ENCODE assay signal across 26 mouse cellular contexts in genomic region chr19:33264224-33264993, GRCm38 (mm10).
DNase-seq lines count a peak whose midpoint lies in the region; ATAC-seq and TF ChIP-seq lines count a peak whose summit lies in the region.
"Had no signal": no experiment of that assay in that cellular context is flagged by ENCODE, and none has a peak within 500 bp of the region (broad histone marks: within the 10 kb centered on the region; RNA-seq: fewer than 3 reads in every experiment).

No protein-coding gene starts in this region.

- no peak overlapping the region for H3K4me2 ChIP-seq in neural tube, embryonic 15.5 days
- H3K4me2 ChIP-seq: embryonic facial prominence, embryonic 13.5 days; embryonic facial prominence, embryonic 15.5 days; forebrain, embryonic 12.5 days had no signal

- H3K4me3 ChIP-seq in MEL (ENCODE audit: control insufficient read depth in 1 of 2, insufficient read depth in 1 of 2, low read depth in 2 of 2, low read length in 2 of 2), result no peak overlapping the region
- H3K4me3 ChIP-seq in neural tube, embryonic 15.5 days (replicated peaks), result no peak overlapping the region
- H3K4me3 ChIP-seq: embryonic facial prominence, embryonic 13.5 days; embryonic facial prominence, embryonic 15.5 days; erythroblast, embryonic 14.5 days; forebrain, embryonic 10.5 days; forebrain, embryonic 12.5 days had no signal

- H3K27ac ChIP-seq in MEL (ENCODE audit: control insufficient read depth, low read depth, low read length), result no peak overlapping the region
- no peak overlapping the region for H3K27ac ChIP-seq in neural tube, embryonic 15.5 days (replicated peaks)
- H3K27ac ChIP-seq: embryonic facial prominence, embryonic 13.5 days; embryonic facial prominence, embryonic 15.5 days; forebrain, embryonic 10.5 days; forebrain, embryonic 12.5 days had no signal

- TF ChIP-seq EP300 in MEL (IDR thresholded peaks at IDR 0.05; ENCODE audit: low read depth in 1 of 2, low read length in 2 of 2), result peak; percentile 32 to 37; a peak in 1 of 4 replicates

- H3K79me2 ChIP-seq in MEL (ENCODE audit: control insufficient read depth, insufficient read depth, low read length, poor library complexity), result no peaks in the 10 kb centered on the region

- no peaks in the 10 kb centered on the region for H3K9me3 ChIP-seq in MEL (replicated peaks; ENCODE audit: insufficient read depth, low read length)
- H3K9me3 ChIP-seq in neural tube, embryonic 15.5 days (replicated peaks), result no peaks in the 10 kb centered on the region
- H3K9me3 ChIP-seq: embryonic facial prominence, embryonic 13.5 days; embryonic facial prominence, embryonic 15.5 days; forebrain, embryonic 10.5 days; forebrain, embryonic 12.5 days; G1E had no signal

- H3K9ac ChIP-seq in MEL (ENCODE audit: control insufficient read depth, low read depth, low read length, poor library complexity, severe bottlenecking), result no peak overlapping the region
- H3K9ac ChIP-seq in neural tube, embryonic 15.5 days (replicated peaks), result no peak overlapping the region
- H3K9ac ChIP-seq: embryonic facial prominence, embryonic 13.5 days; embryonic facial prominence, embryonic 15.5 days; forebrain, embryonic 12.5 days had no signal

- no peak for TF ChIP-seq POLR2A in MEL (IDR thresholded peaks at IDR 0.05; ENCODE audit: control insufficient read depth in 1 of 2, insufficient read depth in 1 of 2, low read depth in 1 of 2, low read length in 2 of 2, poor library complexity in 1 of 2)

- peaks cover 2% of the 10 kb centered on the region in 2 experiments; a peak in 3 of 4 replicates for H3K4me1 ChIP-seq in MEL (ENCODE audit: control insufficient read depth in 1 of 2, insufficient read depth in 2 of 2, low read length in 2 of 2)
- no peaks in the 10 kb centered on the region for H3K4me1 ChIP-seq in neural tube, embryonic 15.5 days
- H3K4me1 ChIP-seq: embryonic facial prominence, embryonic 13.5 days; embryonic facial prominence, embryonic 15.5 days; forebrain, embryonic 12.5 days had no signal

- WGBS in neural tube, embryonic 15.5 days, result 45% methylated on average over 3 of the region's 3 CpGs

- TF ChIP-seq CTCF in MEL (IDR thresholded peaks at IDR 0.05 in 2 of 3, conservative IDR thresholded peaks at IDR 0.05 in 1 of 3; ENCODE audit: control insufficient read depth in 1 of 3, insufficient read depth in 1 of 3, low read depth in 2 of 3, low read length in 3 of 3, poor library complexity in 1 of 3, severe bottlenecking in 1 of 3), result no peak

- peak; percentile 65; the same call in 1 of the 2 replicates for ATAC-seq in megakaryocyte-erythroid progenitor cell, adult 5-6 weeks (replicated peaks; ENCODE audit: low FRiP score, low TSS enrichment, poor library complexity, severe bottlenecking)
- no peak for ATAC-seq in neural tube, embryonic 15.5 days (ENCODE audit: low FRiP score)
- ATAC-seq: forebrain, embryonic 14.5 days; forebrain, embryonic 16.5 days had no signal

- peaks cover 0 to 2% of the 10 kb centered on the region in 2 experiments; a peak in 1 of 4 replicates for H3K36me3 ChIP-seq in MEL (ENCODE audit: control insufficient read depth in 1 of 2, insufficient read depth in 2 of 2, low read length in 2 of 2)
- H3K36me3 ChIP-seq in neural tube, embryonic 15.5 days, result no peaks in the 10 kb centered on the region
- H3K36me3 ChIP-seq: embryonic facial prominence, embryonic 13.5 days; embryonic facial prominence, embryonic 15.5 days; forebrain, embryonic 10.5 days; forebrain, embryonic 12.5 days; G1E had no signal

- no peak for TF ChIP-seq RAD21 in MEL (IDR thresholded peaks at IDR 0.05; ENCODE audit: low read depth, low read length)

- no peaks in the 10 kb centered on the region for H3K27me3 ChIP-seq in MEL (ENCODE audit: control insufficient read depth in 1 of 2, insufficient read depth in 2 of 2, low read length in 2 of 2)
- H3K27me3 ChIP-seq in neural tube, embryonic 15.5 days (replicated peaks), result no peaks in the 10 kb centered on the region
- H3K27me3 ChIP-seq: embryonic facial prominence, embryonic 13.5 days; embryonic facial prominence, embryonic 15.5 days; forebrain, embryonic 12.5 days had no signal

- DNase-seq in CD4-positive helper T cell, adult 2 months (ENCODE audit: low read depth, low spot score), result peak; percentile 5
- peak; percentile 9 for DNase-seq in MEL (ENCODE audit: low read depth, low spot score)
- DNase-seq in ZHBTc4 (ENCODE audit: low read depth, low spot score), result peak; percentile 65
- no peak for DNase-seq in thymus, postnatal 14 days
- DNase-seq in left cerebral cortex, adult 8-10 months (ENCODE audit: low spot score in 2 of 2), result no peak
- no peak for DNase-seq in layer of hippocampus, postnatal 10 days (ENCODE audit: low spot score in 2 of 2)
- DNase-seq: adrenal gland, adult 2 months; adrenal gland, postnatal 10 days; adrenal gland, postnatal 25 days; B cell, adult 2 months; cerebellum, adult 11 months; cerebellum, adult 18-20 months; cerebellum, adult 8-10 months; cerebellum, adult 9-11 months; cerebellum, postnatal 14 days; cerebellum, postnatal 36 days had no signal

TF ChIP-seq in MEL, 35 proteins besides CTCF, POLR2A, EP300 and RAD21:
- TF ChIP-seq POLR2AphosphoS2 (IDR thresholded peaks at IDR 0.05; ENCODE audit: low read length) (no peak), TCF12 (IDR thresholded peaks at IDR 0.05; ENCODE audit: low read depth, low read length) (0 out of 2 replicates have a peak, but pooled peaks have one; percentile 14), MXI1 (IDR thresholded peaks at IDR 0.05; ENCODE audit: low read depth, low read length) (no peak), GATA1 (IDR thresholded peaks at IDR 0.05; ENCODE audit: low read depth, low read length) (peak; percentile 55), ETS1 (IDR thresholded peaks at IDR 0.05; ENCODE audit: low read depth, low read length) (peak; percentile 52)

Comparison
In these comparisons a context has a peak if more than half of its experiments do, and no peak if none do; other contexts are left out.
1. DNase-seq: peak in CD4-positive helper T cell, adult 2 months (single experiment), MEL (single experiment) and ZHBTc4 (single experiment); none in thymus, postnatal 14 days (single experiment), left cerebral cortex, adult 8-10 months (0 of 2) and layer of hippocampus, postnatal 10 days (0 of 2).